Mouse (Mus musculus): Measurements from ENCODE around the gene Srprb.

GRCm38 (mm10) chr9:103213631-103214030 lies 11.7 kb upstream of the Srprb start:
- TF ChIP-seq CTCF (IDR thresholded peaks at IDR 0.05; ENCODE audit: extremely low read depth, insufficient read length, insufficient replicate concordance, low read depth, low read length) (no peak), POLR2A (IDR thresholded peaks at IDR 0.05; ENCODE audit: low read depth, low read length) (no peak)

Data from small intestine, adult 2 months (tissue).